Mouse (Mus musculus): Measurements from ENCODE around the gene Aox2.
A peak's percentile ranks its signal among the peaks of the same experiment; 100 is the strongest.

The Aox2 gene

DNA sequence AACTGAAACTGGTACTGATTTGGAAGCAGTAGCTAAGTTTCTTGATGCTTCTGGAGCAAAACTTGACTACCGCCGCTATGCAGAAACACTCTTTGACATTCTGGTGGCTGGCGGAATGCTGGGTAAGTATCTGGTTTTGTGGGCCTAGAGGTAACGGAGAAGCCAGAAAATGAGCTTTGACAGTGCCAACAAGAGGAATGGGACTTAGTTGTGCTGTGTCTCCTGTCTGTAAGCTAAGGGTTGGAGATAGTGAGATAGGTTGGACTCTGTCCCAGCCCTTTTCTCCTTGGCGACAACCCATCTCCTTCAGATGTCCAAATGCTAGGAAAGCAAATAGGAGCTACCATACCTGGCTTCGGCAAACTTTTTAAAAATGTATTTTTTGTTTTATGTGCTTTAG lies 119.6 kb downstream of the Aox2 start:
- DNase-seq (ENCODE audit: low read depth, low spot score): no peak

DNA sequence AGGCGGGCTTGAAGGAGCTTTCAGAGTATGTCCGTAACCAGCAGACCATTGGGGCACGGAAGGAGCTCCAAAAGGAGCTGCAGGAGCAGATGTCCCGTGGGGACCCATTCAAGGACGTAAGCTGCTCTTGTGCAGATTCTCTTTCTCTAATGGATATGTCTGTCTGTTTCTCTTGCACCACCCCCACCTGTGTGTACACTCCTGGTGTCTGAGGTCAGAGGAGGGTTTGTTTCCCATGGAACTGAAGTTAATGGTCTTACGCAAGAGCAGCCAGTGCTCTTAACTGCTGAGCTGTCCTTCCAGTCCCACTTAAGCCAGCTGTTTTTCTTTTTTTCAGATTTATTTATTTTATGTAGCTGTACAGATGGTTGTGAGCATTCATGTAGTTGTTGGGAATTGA lies 123.3 kb downstream of the Aox2 start:
- DNase-seq (ENCODE audit: low read depth, low spot score): no peak

- no peak for DNase-seq (ENCODE audit: low read depth, low spot score)
These were observed 125.6 kb downstream of the Aox2 start for GRCm38 (mm10) chr1:58403745-58404144.

GRCm38 (mm10) chr1:58407321-58407720 lies 129.2 kb downstream of the Aox2 start:
- DNase-seq (ENCODE audit: low read depth, low spot score): no peak

- no peak for DNase-seq (ENCODE audit: low read depth, low spot score)
These were observed 130.0 kb downstream of the Aox2 start for GRCm38 (mm10) chr1:58408141-58408540.

DNA sequence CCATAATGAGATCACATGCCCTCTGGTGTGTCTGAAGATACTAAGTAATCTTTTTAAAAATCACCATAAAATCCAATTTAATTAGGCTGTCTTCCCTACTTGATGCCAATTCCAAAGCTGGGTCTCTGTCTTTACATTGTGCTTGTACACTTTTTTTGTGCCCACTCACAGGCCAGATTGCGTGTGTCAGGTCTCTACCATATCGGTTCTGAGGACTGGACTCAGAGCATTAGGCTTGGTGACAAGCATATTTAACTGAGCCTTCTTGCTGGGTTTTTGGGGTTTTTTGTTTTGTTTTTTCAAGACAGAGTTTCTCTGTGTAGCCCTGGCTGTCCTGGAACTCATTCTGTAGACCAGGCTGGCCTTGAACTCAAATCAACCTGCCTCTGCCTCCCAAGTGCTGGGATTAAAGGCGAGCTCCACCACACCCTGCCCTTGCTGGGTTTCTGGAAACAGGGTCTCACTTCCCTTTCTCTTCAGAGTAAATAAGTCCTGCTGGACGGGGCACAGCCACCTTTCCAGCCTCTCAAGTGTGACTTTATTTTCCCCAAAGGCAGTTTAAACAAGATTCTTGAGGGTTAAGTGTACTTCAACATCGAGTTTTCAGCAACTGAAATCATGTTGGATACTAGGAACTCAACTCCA lies 131.5 kb downstream of the Aox2 start:
- no peak for DNase-seq (ENCODE audit: low read depth, low spot score)

DNA sequence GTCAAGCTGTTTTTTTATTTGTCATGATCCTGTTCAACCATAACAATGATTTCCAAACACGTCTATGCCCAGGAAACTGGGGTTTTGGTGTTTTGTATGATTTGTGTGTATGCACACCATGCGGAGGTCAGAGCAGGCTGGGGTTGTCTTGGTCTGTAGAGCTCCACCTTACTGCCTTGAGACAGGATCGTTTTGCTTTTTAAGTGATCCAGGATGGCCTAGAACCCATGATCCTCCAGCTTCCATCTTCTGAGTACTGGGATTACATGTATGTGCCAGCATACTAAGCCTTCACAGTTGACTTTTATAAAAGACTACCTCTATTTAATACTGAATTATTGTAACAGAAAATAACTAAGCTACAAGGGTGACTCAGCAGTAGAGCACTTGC lies 132.1 kb downstream of the Aox2 start:
- no peak for DNase-seq (ENCODE audit: low read depth, low spot score)

DNA sequence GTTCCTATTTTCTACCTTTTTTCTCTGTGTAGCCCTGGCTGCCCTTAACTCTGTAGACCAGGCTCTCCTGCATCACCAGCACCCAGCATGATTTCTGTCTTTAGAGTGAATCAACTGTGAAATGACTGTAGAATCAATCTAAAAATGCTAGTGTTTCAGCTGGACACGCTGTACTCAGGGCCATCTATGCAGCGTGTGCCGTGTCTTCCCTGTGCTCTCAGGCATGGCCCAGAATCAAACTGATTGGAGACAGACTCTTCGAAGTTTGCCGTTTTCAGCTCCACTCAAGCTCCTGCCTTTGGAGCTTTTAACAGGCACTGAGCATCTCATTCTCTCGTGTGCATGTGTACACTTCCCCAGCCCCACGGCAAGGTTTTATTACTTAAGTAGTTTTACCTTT lies 132.7 kb downstream of the Aox2 start:
- no peak for DNase-seq (ENCODE audit: low read depth, low spot score)

- DNase-seq (ENCODE audit: low read depth, low spot score): no peak
These were observed 137.3 kb downstream of the Aox2 start for GRCm38 (mm10) chr1:58415442-58415841.

- no peak for DNase-seq (ENCODE audit: low read depth, low spot score)
These were observed 137.9 kb downstream of the Aox2 start for GRCm38 (mm10) chr1:58416048-58416447.

DNA sequence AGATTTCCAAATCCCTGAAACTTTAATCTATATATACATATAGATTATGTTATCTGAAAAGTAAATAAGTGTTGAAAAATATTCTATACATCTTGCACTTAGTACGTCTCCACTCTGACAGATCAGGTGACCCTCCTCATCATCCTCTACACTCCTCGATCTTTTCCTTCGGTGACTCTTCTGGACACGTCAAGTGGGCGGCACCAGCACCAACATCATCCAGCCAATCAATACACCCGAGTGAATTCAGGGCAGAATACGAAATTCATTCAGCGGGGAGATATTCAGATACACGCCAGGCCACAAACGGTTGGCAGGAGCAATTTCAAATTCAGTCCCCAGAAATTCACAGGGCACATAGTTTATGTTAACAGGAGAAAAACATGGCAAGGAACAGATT lies 141.9 kb downstream of the Aox2 start:
- DNase-seq (ENCODE audit: low read depth, low spot score): no peak

DNA sequence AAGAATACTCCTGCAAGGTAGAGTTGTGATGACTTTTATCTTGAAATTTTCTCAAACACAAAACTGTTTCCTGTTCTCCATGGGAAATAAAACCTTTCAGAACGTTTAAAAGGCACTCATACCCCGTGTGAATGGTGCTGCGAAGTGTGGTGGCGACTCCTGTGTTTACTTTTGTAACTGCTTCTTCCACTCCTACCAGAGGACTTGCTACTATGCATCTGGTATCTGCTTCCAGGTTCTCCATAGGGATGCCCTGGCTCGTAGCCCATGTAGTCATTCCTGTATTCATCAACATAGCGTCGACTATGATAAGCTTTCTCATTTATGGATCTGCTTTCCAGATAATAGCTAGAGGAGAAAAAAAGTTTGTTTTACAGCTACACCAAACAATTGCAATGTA lies 142.8 kb downstream of the Aox2 start:
- DNase-seq (ENCODE audit: low read depth, low spot score): no peak

GRCm38 (mm10) chr1:58422879-58423278 lies 144.8 kb downstream of the Aox2 start:
- peak; percentile 71 for DNase-seq (ENCODE audit: low read depth, low spot score)

DNA sequence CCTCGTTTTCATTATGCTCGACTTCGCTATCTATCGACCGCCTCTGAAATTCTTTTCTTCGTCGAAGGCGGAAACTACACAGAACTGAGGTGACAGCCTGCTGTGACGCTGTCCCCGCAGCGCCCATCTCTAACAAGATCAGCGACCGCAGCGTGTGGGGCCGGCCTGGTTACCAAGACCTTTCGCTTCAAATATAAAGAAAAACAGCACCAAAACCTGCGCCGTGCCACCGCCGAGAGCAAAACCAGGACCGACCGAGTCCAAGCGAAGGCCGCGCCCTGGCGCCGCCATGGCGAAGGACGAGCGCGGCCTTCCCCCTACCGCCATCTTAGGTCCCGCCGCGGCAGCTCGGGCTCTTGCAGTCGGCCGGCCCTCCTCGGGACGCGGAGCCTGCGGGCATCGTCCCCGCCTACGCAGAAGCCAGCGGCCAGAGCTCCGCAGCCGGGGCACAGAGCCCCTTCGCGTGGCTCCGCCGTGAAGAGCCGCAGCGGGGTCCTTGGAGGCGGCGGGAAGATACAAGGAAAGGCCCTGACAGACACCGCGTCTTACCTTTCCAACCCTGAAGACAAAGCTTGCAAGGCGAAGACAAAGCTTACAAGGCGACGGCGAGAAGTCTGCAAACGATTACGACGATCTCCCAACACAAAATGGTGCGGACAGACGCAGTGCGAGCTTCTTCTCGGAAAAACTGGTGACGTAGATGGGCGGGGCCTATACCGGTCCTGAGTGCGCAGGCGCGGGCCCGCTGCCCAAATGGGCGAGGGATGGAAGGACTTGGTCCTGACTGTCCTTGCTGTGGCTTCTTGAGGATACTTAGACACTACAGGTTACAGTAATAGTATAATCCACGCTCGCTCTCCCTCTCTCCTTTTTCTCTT lies 145.5 kb downstream of the Aox2 start, which contains the start of gene Clk1:
Gene Clk1, minus strand, starts transcription at position 696 of the 878 bp plus-strand sequence.
- DNase-seq (ENCODE audit: low read depth, low spot score): peak; percentile 94

- DNase-seq (ENCODE audit: low read depth, low spot score): no peak
These were observed 146.4 kb downstream of the Aox2 start for GRCm38 (mm10) chr1:58424551-58424950.
